Mouse (Mus musculus): ENCODE results near the gene Slit1. TPM values are rescaled to one million over a fixed set of nuclear protein-coding genes. Genes with fewer than 3 reads are reported as not detected.

Gene Slit1
- total RNA-seq, 4 experiments from 2014 or later, result 5.7 to 32.3 (median 14.2) TPM

- DNase-seq, result peak; percentile 89
Observed at GRCm38 (mm10) chr19:41597170-41597894, 146.1 kb downstream of the Slit1 start.

DNA sequence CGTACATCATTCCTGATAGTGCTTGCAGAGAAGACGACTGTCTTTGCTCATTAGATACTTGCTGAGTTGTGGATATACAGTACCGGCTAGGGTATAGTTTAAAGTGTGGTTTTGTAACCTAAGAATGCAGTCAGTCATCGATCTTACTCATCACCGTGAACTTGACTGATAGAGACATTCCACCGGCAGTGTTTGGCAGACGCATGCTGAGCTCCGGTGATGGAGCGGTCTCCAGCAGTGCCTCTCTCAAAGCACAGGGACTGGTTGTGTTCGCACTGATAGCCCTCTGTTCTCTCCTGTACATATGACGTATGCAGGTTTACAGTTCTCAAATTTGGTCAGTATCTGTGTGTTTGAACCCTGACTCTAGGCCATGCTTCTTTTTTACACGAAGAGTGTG, 151.7 kb downstream of the Slit1 start:
- DNase-seq, result no peak

- no peak for DNase-seq
Observed at GRCm38 (mm10) chr19:41589681-41590080, 153.8 kb downstream of the Slit1 start.

DNA sequence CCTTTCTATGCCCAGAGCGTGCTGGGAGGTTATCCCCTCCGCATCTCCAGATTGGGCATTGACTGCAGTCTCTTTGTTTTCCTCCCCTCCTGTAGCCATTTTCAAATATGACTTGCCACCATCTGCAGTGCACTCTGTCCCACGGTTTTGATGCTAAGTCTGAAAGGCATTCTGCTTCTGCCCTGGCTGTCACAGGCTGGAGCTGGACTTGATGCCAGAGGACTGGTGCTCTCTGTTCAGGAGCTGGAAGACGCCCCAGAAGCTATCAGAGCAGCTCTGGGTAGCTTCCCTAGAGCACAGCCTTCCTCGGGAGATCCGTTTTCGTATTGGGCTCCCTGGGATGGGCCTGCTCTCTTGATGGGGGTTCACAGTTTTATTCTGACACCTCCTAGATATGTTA, 154.4 kb downstream of the Slit1 start:
- DNase-seq, result no peak

GRCm38 (mm10) chr19:41587431-41588222, 155.8 kb downstream of the Slit1 start:
- no peak for DNase-seq

DNA sequence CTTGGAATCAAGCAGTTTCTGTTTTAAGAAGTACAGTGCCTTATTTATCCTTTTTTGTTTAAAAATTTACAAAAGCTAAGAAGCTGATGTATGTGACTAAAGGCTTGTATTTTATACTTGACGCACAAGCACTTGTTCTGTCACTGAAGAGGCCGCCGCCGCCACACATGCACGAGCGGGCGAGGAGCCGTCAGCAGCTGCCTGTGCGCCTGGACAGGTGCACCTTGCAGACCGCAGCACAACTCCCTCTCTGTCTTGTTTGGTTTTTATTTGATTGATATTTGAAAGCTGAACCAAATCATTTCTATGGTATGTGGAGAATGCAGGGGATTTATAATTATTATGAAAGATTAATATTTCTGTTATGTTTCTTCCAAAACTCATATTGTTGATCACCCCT, 156.7 kb downstream of the Slit1 start:
- DNase-seq, result no peak

- no peak for DNase-seq
Observed at GRCm38 (mm10) chr19:41582918-41583514, 160.4 kb downstream of the Slit1 start.

GRCm38 (mm10) chr19:41581706-41582420, 161.6 kb downstream of the Slit1 start, which contains the start of gene Gm340:
TSS of gene Gm340 (plus strand) at chr19:41582370.
- no peak for DNase-seq

GRCm38 (mm10) chr19:41579311-41579920, 164.0 kb downstream of the Slit1 start:
- DNase-seq, result peak; percentile 78

GRCm38 (mm10) chr19:41577576-41577975, 165.9 kb downstream of the Slit1 start:
- DNase-seq, result no peak

DNA sequence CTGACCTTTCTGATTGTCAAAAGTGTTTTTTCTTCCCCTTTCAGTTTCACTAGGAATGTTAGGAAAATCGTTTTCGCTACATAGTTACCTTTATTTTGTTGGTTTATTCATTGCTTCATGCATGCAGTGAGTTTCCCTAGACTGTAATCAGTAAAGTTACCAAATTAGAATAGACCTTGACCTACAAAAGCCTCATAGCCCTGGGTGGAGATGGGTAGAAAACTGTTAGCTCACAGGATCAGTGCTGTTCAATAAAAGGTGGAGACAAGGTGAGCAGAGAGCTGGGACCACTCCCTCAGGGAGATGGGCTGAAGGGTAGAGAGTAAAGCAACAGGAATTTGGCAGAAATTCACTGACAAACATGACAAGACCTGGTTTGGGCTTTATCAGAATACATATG, 169.8 kb downstream of the Slit1 start:
- DNase-seq, result no peak

DNA sequence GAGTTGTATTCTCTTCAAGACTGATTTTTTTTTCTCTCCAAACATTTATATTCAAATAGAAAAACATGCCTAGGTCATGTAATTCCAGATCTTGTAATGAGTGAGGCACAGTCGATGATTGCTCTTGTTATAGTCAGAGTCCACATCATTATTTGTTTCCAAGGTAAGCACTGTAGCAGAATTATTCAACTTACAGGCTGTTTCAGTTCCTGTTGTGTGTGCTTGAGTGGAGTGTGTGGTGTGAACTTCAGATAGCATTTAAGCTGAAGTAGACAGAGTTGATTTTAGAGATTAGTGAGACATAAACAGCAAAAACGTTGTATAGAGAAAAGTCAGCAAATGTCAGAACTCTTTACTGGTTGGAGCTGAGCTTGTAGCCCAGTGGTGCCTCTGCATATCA, 174.7 kb downstream of the Slit1 start:
- no peak for DNase-seq

- no peak for DNase-seq
Observed at GRCm38 (mm10) chr19:41560856-41561255, 182.6 kb downstream of the Slit1 start.

- no peak for DNase-seq
Observed at GRCm38 (mm10) chr19:41558891-41559486, 184.5 kb downstream of the Slit1 start.

DNA sequence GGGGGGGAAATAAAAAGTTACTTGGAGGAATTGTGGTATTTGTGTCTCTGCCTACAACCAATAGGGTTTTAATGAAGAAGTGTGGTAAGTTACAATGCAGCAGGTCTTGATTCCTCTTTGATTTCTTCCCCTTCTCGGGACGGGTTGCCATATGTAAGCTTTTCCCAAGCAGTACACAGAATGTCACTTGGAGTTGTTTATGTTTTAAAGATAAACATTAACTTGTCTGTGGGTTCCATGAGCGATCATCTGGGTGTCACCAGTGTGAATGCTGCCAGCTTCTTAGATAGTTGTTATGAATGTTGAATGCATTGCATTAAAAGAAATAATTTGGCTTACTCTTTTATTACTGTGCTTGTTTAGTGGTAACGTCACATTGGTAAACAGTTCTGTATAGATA, 186.0 kb downstream of the Slit1 start:
- DNase-seq, result no peak

GRCm38 (mm10) chr19:41556981-41557380, 186.5 kb downstream of the Slit1 start:
- DNase-seq, result no peak

Small RNAs within 50 kb of the gene (microRNA-seq; reads per million reads assigned to microRNA genes)
- gene Mir8091, result 0 reads per million in 2 experiments

Other genes with a start within 250 kb of the Slit1 start
- 10 to 100 TPM; 13.0 to 18.5 (median 16.4) TPM for gene Gm340, start 161.3 kb downstream of the Slit1 start, total RNA-seq (2022)
- 1 to 10 TPM; 4.5 to 8.6 (median 7.2) TPM for gene Arhgap19, start 58.4 kb upstream of the Slit1 start, total RNA-seq (2022)
- 1 to 10 TPM; 7.5 to 9.2 (median 8.8) TPM for gene Frat1, start 86.3 kb upstream of the Slit1 start, total RNA-seq (2022)
- gene Frat2, start 104.5 kb upstream of the Slit1 start, total RNA-seq (2022), result 1 to 10 TPM; 1.8 to 4.4 (median 3.8) TPM
- 10 to 100 TPM; 15.8 to 17.9 (median 17.0) TPM for gene Rrp12, start 152.5 kb upstream of the Slit1 start, total RNA-seq (2022)
- gene Pgam1, start 168.3 kb upstream of the Slit1 start, total RNA-seq (2022), result 100 to 1,000 TPM; 650 to 931 (median 818) TPM
- 10 to 100 TPM; 26.6 to 34.0 (median 30.8) TPM for gene Exosc1, start 189.8 kb upstream of the Slit1 start, total RNA-seq (2022)
- 10 to 100 TPM; 29.5 to 40.7 (median 34.8) TPM for gene Zdhhc16, start 189.8 kb upstream of the Slit1 start, total RNA-seq (2022)
- 10 to 100 TPM; 25.4 to 36.3 (median 29.7) TPM for gene Mms19, start 237.5 kb upstream of the Slit1 start, total RNA-seq (2022)
- 10 to 100 TPM; 17.2 to 23.2 (median 21.2) TPM for gene Ubtd1, start 238.1 kb upstream of the Slit1 start, total RNA-seq (2022)

Measured in adrenal gland, adult 8-10 months (tissue).